Mouse (Mus musculus) midbrain, embryonic 14.5 days (tissue): Measurements from ENCODE around the gene Ier5. TPM values are rescaled to one million over a fixed set of nuclear protein-coding genes. Genes with fewer than 3 reads are reported as not detected.
A peak's percentile ranks its signal among the peaks of the same experiment; 100 is the strongest.

Source experiments
- ATAC-seq: fragments of 200-750 bp; cut with Nextera tagmentation; 2 replicates; pipeline ENCODE4 v1.8.0; 2017; ENCODE audit warnings: moderate number of reproducible peaks, moderate library complexity; ENCODE audit not compliant: low FRiP score, low TSS enrichment
- DNase-seq: peaks from one replicate; pipeline ENCODE4 v3.0.0-alpha.2; 2015
- H3K27ac ChIP-seq: fragments of 300-500 bp; sonication (generic); replicated peaks from 2 replicates; pipeline ENCODE4 v1.5.1; 2014; ENCODE audit warnings: mild to moderate bottlenecking, low read depth, low read length, moderate library complexity
- H3K27me3 ChIP-seq: fragments of 300-500 bp; sonication (generic); 2 replicates; pipeline ENCODE4 v1.6.1; 2014; ENCODE audit warnings: low read length, control low read depth, mixed read lengths; ENCODE audit not compliant: control insufficient read depth, insufficient read depth
- H3K36me3 ChIP-seq: fragments of 300-500 bp; sonication (generic); 2 replicates; pipeline ENCODE4 v1.6.1; 2014; ENCODE audit warnings: low read length, control low read depth; ENCODE audit not compliant: control insufficient read depth, insufficient read depth
- H3K4me1 ChIP-seq: fragments of 300-500 bp; sonication (generic); 2 replicates; pipeline ENCODE4 v1.6.1; 2014; ENCODE audit warnings: mild to moderate bottlenecking, antibody characterized with exemption, low read length, control low read depth; ENCODE audit not compliant: control insufficient read depth, insufficient read depth
- H3K4me2 ChIP-seq: fragments of 300-500 bp; sonication (generic); 2 replicates; pipeline ENCODE4 v1.6.1; 2014; ENCODE audit warnings: mild to moderate bottlenecking, low read length, moderate library complexity
- H3K4me3 ChIP-seq: fragments of 300-500 bp; sonication (generic); replicated peaks from 2 replicates; pipeline ENCODE4 v1.5.1; 2014; ENCODE audit warnings: low read depth, low read length
- H3K9ac ChIP-seq: fragments of 300-500 bp; sonication (generic); replicated peaks from 2 replicates; pipeline ENCODE4 v1.6.1; 2014; ENCODE audit warnings: mild to moderate bottlenecking, low read length, moderate library complexity
- H3K9me3 ChIP-seq: fragments of 300-500 bp; sonication (generic); 2 replicates; pipeline ENCODE4 v1.6.1; 2016; ENCODE audit warnings: low read length, control low read depth, mixed read lengths; ENCODE audit not compliant: control insufficient read depth
- WGBS: fragments of 180-500 bp; shearing (Covaris S2); extraction: QIAGEN DNeasy Blood & Tissue Kit; methylation state at CpG from one replicate; pipeline ENCODE4 v1.1.7; 2014; 5-methylcytosine and 5-hydroxymethylcytosine counted together
- polyA plus RNA-seq: library from polyadenylated mRNA; unstranded; fragments of >200 nt; fragmentation: Nextera tagmentation; extraction: Ambion mirVana; gene quantifications from 2 replicates; pipeline ENCODE4 v1.2.1, GENCODE M21; 2014

Ier5 gene
- polyA plus RNA-seq, 1 experiment from 2014 or later = 13.4 TPM

DNA sequence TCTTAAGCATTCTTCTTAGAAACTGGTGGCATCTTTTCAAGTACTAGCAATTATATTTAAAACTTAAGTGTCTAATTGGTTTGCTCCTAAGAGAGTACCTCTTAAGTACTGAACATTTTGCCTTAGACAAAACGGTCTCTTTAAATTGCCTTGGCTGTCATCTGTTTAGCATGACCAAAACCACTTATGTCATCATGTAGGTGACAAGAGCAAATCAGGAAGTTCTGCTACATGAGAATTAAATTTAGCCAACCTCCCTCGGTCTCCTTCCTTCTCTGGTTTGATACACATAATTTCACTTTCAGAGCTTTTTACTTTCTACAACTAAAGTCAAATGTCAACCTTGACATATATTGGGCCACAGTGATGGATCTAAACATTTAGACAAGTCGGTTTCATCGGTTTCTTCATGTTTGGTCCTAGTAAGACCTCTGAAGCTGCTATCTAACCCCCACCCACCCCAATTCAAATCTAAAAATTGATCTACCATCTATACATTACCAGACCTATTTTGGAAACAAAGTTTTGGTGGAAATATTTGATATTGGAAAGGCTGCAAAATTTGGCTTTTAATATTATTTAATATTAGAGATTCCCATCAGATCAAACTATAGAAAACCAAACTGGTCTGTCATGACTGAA lies 2.7 kb downstream of the Ier5 start:
- Histone ChIP-seq H3K27ac (no peak overlapping the region), H3K9me3 (no peaks in the 10 kb centered on the region), H3K4me1 (peaks cover 41% of the 10 kb centered on the region), H3K9ac (no peak overlapping the region), H3K36me3 (no peaks in the 10 kb centered on the region), H3K27me3 (no peaks in the 10 kb centered on the region), H3K4me3 (peak overlapping the region; percentile 95), H3K4me2 (peak overlapping the region; percentile 56)
- DNase-seq (no peak), ATAC-seq (no peak)
- 86% methylated on average over 4 of the region's 4 CpGs for WGBS

DNA sequence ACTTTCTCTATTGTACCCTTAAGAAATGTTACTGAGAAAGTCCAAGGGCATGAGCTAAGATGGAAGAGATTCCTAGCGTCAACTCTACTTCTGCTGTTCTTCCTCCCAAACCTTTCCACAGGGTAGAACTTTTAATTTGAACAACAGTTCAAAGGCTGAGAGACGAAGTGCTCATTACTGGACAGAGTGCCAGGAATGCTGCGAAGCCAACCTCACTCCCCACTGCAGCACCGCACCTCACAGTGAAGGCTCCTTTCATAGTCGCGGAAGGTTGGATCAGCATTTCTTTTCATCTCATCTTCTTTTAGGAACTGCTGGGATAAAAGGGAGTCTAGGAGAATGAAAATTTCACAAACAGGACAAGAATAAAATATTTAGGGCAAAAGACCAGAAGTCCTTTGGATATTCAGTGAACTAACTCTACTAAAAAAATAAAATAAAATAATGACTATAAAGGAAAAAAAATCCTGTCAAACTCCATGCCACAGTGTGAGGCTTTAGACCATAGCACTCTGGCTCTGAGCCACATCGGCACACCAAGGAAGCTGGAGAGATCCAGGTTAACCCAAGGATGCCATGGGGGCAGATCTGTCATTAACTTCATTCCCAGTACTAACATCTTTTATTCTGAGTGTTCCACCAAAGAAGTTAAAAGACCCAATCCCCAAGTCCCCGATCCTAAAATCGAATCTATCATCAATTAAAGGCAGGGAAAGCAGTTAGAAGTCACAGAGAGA lies 5.3 kb downstream of the Ier5 start:
- Histone ChIP-seq H3K27me3 (no peaks in the 10 kb centered on the region), H3K9ac (no peak overlapping the region), H3K27ac (no peak overlapping the region), H3K4me3 (no peak overlapping the region), H3K4me2 (no peak overlapping the region), H3K9me3 (no peaks in the 10 kb centered on the region), H3K4me1 (peaks cover 36% of the 10 kb centered on the region), H3K36me3 (no peaks in the 10 kb centered on the region)
- DNase-seq (no peak), ATAC-seq (no peak)
- 40% methylated on average over 9 of the region's 9 CpGs for WGBS

DNA sequence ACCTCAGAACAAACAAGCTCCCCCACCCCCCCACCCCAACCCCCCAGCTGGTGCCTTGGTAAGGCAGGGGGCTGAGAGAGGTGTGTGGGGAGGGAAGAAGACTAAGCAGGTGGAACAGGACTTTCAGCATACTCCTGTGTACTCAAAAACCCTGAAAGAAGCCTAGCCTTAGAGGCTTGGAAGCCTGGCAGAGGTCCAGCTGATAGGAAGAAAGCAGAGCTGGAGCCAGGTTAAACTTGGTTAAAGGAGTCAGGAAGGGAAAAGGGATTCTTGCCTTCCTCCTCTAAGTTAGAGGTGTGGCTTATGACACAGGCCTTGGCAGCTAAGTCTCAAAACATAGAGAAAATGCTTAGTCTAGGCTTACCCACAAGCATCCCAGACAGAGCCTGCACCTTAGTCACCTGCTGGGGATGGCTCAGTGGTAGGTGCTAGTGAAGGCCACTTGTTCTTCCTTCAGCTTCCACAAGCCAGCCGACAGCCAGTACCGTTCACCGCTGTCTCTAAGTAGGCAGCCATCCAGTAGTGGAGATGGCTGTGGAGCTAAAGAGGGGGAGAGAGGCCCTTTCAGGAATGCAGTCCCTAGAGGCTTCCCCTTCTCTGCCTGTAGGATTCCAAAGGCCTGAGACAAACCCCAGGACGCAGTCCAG lies 6.2 kb downstream of the Ier5 start:
- Histone ChIP-seq H3K9me3 (no peaks in the 10 kb centered on the region), H3K4me1 (peaks cover 36% of the 10 kb centered on the region), H3K4me2 (no peak overlapping the region), H3K4me3 (no peak overlapping the region), H3K27me3 (no peaks in the 10 kb centered on the region), H3K36me3 (no peaks in the 10 kb centered on the region), H3K27ac (no peak overlapping the region), H3K9ac (no peak overlapping the region)
- DNase-seq = no peak
- WGBS = 27% methylated on average over 4 of the region's 4 CpGs
- no peak for ATAC-seq

DNA sequence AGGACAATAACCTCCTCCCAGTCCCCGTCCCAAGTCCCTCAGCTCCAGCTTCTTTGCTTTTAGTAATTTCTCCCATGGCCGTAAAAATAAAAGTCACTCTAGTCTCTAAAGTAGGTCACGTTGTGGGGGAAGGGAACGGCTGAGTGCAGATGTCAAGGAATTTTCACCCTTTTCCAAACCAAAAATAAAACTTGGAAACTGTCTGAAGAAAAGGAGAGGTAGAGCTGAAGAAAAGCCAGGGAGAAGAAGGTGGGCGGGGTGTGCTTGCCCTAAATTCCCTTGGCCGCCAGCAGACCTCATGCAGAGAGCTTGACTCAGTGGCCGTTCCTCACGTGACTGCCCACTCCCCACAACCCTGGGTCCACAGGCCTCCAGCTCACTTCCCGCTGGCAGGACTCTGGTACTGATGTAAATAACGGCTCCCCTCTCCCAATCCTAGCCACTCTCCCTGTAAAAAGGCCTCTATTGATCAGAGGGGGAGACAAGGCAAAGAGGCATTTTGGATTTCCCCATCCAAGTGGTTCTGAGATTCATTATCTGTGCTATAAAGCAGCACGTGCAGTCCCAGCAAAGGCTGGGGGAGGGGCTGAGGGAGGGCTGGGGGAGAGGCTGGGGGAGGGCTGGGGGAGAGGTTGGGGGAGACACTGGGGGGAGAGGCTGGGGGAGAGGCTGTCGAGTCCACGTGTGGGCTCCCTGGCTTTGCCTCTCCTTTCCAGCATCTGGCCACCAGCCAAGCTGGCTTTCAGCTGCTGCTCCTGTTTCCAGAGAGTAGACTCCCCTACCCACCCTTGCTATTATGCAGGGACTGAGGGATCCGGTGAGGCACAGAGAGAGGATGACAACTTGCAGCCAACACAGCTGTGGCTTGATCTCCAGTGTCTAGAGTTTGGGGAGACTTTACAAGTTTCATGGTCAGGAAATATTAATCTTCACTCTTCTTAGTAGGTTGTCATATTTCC lies 7.3 kb downstream of the Ier5 start:
- DNase-seq = peak; percentile 86

DNA sequence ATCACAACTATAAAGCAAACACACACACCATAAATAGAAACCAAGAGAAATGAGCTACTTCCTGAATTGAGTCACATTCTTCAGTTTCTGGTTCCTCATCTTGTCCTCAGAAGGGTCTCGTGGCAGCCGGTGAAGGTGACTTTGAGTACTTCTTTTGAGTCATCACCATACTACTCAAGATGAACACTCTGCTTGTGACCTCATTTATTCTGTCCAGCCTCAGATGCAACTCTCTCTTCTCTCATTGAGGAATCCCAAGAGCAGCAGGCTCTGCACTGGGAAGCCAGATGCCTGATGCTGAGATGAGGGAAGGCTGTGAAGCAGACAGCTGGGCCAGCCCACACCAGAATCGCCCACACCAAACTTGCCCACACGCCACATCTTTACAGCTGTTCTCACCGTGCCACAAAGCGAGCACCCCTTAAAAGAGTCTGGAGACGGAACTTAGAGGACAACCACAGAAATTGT lies 8.0 kb downstream of the Ier5 start:
- H3K4me1 ChIP-seq = peaks cover 32% of the 10 kb centered on the region
- H3K9ac ChIP-seq = no peak overlapping the region
- H3K4me2 ChIP-seq = no peak overlapping the region
- DNase-seq = no peak
- H3K27me3 ChIP-seq = no peaks in the 10 kb centered on the region
- H3K4me3 ChIP-seq = no peak overlapping the region
- WGBS = 81% methylated on average over 7 of the region's 7 CpGs
- no peak overlapping the region for H3K27ac ChIP-seq
- no peak for ATAC-seq
- H3K36me3 ChIP-seq = no peaks in the 10 kb centered on the region
- H3K9me3 ChIP-seq = no peaks in the 10 kb centered on the region

More for the DNA sequence above, 7.3 kb downstream of the Ier5 start:
- Histone ChIP-seq H3K36me3 (no peaks in the 10 kb centered on the region), H3K4me1 (peaks cover 33% of the 10 kb centered on the region), H3K4me2 (0 out of 2 replicates have a peak overlapping the region, but pooled peaks have one; percentile 16), H3K4me3 (no peak overlapping the region), H3K27ac (peak overlapping the region; percentile 43), H3K9me3 (no peaks in the 10 kb centered on the region), H3K27me3 (no peaks in the 10 kb centered on the region), H3K9ac (no peak overlapping the region)
- WGBS = 18% methylated on average over 14 of the region's 14 CpGs
- ATAC-seq = peak; percentile 84

DNA sequence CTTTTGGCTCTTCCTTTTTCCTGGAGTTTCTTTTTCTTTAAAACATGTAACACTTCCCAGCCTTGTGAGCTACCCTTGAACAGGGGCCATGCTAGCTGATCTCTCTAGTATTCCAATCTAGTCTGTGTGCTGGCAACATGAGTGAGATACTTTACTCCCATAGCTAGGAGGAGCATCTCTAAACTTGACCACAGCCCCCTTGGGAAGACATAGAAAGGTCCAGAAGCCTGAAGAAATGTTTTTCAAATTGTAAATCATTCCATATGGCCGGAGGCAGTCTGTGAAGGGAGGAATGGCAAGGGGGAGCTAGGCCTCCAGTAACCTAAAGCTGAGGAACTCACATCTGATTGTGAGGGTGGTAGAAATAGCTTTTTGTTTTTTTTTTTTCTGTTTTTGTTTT lies 8.7 kb downstream of the Ier5 start:
- Histone ChIP-seq H3K4me1 (peaks cover 37% of the 10 kb centered on the region), H3K4me3 (no peak overlapping the region), H3K9ac (no peak overlapping the region), H3K27me3 (no peaks in the 10 kb centered on the region), H3K27ac (no peak overlapping the region), H3K9me3 (no peaks in the 10 kb centered on the region), H3K4me2 (no peak overlapping the region), H3K36me3 (no peaks in the 10 kb centered on the region)
- DNase-seq (no peak), ATAC-seq (no peak)
- 87% methylated on average over 1 of the region's 1 CpGs for WGBS

DNA sequence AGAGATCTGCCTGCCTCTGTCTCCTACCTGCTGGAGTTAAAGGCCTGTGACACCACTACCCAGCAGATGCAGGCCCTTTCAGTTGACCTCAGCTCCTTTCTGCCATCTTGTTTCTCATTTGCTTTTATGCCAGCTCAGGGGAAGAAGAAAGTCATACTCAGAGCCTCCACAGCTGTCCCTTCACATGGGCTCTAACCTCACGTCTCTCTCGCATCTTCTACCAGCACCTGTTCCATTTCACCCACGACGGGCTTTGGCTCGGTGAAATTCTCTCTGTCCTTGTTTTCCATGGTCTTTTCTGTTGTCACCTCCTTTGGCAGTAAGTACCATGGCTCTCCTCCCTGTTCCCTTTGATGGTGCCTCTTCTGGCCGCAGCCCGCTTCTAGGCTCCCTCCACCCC lies 9.1 kb downstream of the Ier5 start:
- no peak overlapping the region for H3K9ac ChIP-seq
- no peaks in the 10 kb centered on the region for H3K9me3 ChIP-seq
- no peak overlapping the region for H3K4me3 ChIP-seq
- no peak for ATAC-seq
- H3K27ac ChIP-seq = no peak overlapping the region
- WGBS = 93% methylated on average over 7 of the region's 7 CpGs
- no peak overlapping the region for H3K4me2 ChIP-seq
- peaks cover 38% of the 10 kb centered on the region for H3K4me1 ChIP-seq
- DNase-seq = no peak
- H3K27me3 ChIP-seq = no peaks in the 10 kb centered on the region
- H3K36me3 ChIP-seq = no peaks in the 10 kb centered on the region

DNA sequence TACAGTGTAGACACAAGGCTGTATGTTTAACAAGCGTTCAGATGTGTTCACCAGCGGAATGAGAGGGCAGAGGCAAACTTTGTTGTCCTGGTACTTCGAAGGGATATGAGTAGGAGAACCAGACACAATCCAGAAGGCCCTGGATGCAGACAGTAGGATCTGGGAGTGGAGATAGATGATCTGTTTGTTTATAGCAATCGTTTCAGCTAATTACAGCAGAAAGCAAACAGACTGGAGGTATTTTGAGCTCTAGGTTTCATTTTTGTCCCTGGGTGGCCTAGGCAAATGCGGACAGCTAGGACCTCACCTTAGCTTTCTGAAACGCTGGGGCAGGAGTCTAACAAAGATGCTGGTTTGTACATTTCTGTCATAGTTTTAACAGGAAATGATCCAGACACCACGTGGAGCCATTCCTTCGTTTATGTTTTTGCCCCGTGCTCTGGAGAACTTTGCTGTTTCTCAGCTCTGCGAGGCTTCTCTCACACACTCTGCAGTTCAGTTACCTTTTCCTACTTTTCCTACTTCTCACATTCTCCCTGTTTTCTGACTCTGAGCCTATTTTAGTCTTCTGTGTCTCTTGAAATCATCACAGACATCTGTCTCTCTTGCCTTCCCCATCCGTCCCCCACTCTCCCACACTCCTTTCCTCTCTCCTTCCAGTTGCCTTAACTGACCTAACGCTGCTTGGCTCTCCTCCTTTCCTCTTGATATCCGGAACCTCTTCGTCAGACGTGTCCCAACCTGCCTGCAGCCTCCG lies 10.4 kb downstream of the Ier5 start:
- Histone ChIP-seq H3K4me1 (peaks cover 51% of the 10 kb centered on the region), H3K4me3 (no peak overlapping the region), H3K4me2 (no peak overlapping the region), H3K27ac (no peak overlapping the region), H3K9ac (no peak overlapping the region), H3K36me3 (no peaks in the 10 kb centered on the region), H3K27me3 (no peaks in the 10 kb centered on the region), H3K9me3 (no peaks in the 10 kb centered on the region)
- ATAC-seq = no peak
- 72% methylated on average over 16 of the region's 16 CpGs for WGBS
- DNase-seq = no peak
